Mouse (Mus musculus) midbrain, postnatal 0 days (tissue): Measurements from ENCODE around the gene Vmn1r114. TPM values are rescaled to one million over a fixed set of nuclear protein-coding genes. Genes with fewer than 3 reads are reported as not detected.
"Not testable (repeated sequence)": the region's sequence is repeated elsewhere in the genome, so short reads cannot be mapped to it uniquely, and the experiment has no call there.

ENCODE experiments used
- ATAC-seq: fragments of 200-750 bp; cut with Nextera tagmentation; 2 replicates; pipeline ENCODE4 v1.8.0; 2017; ENCODE audit warnings: moderate number of reproducible peaks, mild to moderate bottlenecking, moderate TSS enrichment, moderate library complexity; ENCODE audit not compliant: low FRiP score
- DNase-seq: peaks from one replicate; pipeline ENCODE4 v3.0.0-alpha.2; 2015; ENCODE audit warnings: low spot score
- H3K27ac ChIP-seq: fragments of 300-500 bp; sonication (generic); 2 replicates; pipeline ENCODE4 v1.5.1; 2014; ENCODE audit warnings: low read depth, mild to moderate bottlenecking, low read length, mixed read lengths
- H3K27me3 ChIP-seq: fragments of 300-500 bp; sonication (generic); 2 replicates; pipeline ENCODE4 v1.6.1; 2014; ENCODE audit warnings: low read length, control low read depth, mixed read lengths; ENCODE audit not compliant: insufficient read depth
- H3K36me3 ChIP-seq: fragments of 300-500 bp; sonication (generic); 2 replicates; pipeline ENCODE4 v1.6.1; 2014; ENCODE audit warnings: low read length, control low read depth, mixed read lengths; ENCODE audit not compliant: insufficient read depth
- H3K4me1 ChIP-seq: fragments of 300-500 bp; sonication (generic); 2 replicates; pipeline ENCODE4 v1.6.1; 2014; ENCODE audit warnings: mild to moderate bottlenecking, control low read depth, antibody characterized with exemption, low read length, mixed read lengths; ENCODE audit not compliant: insufficient read depth
- H3K4me2 ChIP-seq: fragments of 300-500 bp; sonication (generic); 2 replicates; pipeline ENCODE4 v1.6.1; 2014; ENCODE audit warnings: low read depth, mild to moderate bottlenecking, low read length, mixed read lengths; ENCODE audit not compliant: poor library complexity, severe bottlenecking
- H3K4me3 ChIP-seq: fragments of 300-500 bp; sonication (generic); 2 replicates; pipeline ENCODE4 v1.5.1; 2014; ENCODE audit warnings: low read depth, mild to moderate bottlenecking, low read length, moderate library complexity
- H3K9ac ChIP-seq: fragments of 300-500 bp; sonication (generic); replicated peaks from 2 replicates; pipeline ENCODE4 v1.6.1; 2014; ENCODE audit warnings: mild to moderate bottlenecking, low read length, moderate library complexity, mixed read lengths; ENCODE audit not compliant: poor library complexity, severe bottlenecking
- H3K9me3 ChIP-seq: fragments of 300-500 bp; sonication (generic); 2 replicates; pipeline ENCODE4 v1.6.1; 2016; ENCODE audit warnings: low read length, control low read depth
- WGBS: fragments of 180-500 bp; shearing (Covaris S2); extraction: QIAGEN DNeasy Blood & Tissue Kit; methylation state at CpG from one replicate; pipeline ENCODE4 v1.1.7; 2014; 5-methylcytosine and 5-hydroxymethylcytosine counted together
- polyA plus RNA-seq: library from polyadenylated mRNA; unstranded; fragments of >200 nt; fragmentation: Nextera tagmentation; extraction: Ambion mirVana; gene quantifications from 2 replicates; pipeline ENCODE4 v1.2.1, GENCODE M21; 2015
- total RNA-seq: library from RNA; depleted of rRNA; stranded (reverse); fragments of >200 nt; gene quantifications from 2 replicates; pipeline ENCODE4 v1.2.3, GENCODE M21; 2014; rRNA removed

Gene Vmn1r114
- total RNA-seq, result not detected in 2 replicates
- polyA plus RNA-seq, result not detected in 2 replicates

DNA sequence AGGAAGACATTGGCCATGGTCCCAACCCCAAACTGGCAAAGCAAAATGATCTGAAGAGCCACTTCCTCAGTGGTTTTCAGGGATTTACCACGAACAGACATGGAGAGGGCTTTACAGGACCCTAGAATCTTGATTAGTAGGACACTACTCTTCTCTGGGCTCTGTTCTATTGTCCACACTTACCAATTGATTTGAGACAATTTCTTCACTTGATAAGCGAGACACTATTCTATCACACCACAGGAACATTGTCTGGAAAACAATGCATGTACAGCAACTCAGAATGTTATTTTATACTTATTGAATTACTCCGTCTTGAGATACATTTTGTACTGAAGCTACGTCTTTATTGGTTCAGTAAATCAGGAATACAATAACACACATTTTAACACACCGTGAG is at the start of gene Vmn1r114:
TSS of gene Vmn1r114 (minus strand) at position 101 of the 400 bp plus-strand sequence.
- H3K36me3 ChIP-seq, H3K4me1 ChIP-seq, H3K27ac ChIP-seq, H3K9me3 ChIP-seq, H3K4me3 ChIP-seq, H3K9ac ChIP-seq, ATAC-seq, H3K27me3 ChIP-seq, H3K4me2 ChIP-seq, DNase-seq: not testable (repeated sequence)
- WGBS, result no CpG with 5 or more reads among the region's 5 CpGs

GRCm38 (mm10) chr7:20844885-20845284 is 32.9 kb upstream of the Vmn1r114 start, which contains the start of gene Vmn1r115:
TSS of gene Vmn1r115 (minus strand) at chr7:20844985.
- H3K4me3 ChIP-seq, DNase-seq, H3K4me1 ChIP-seq, H3K9me3 ChIP-seq, H3K9ac ChIP-seq, ATAC-seq, H3K27ac ChIP-seq, H3K4me2 ChIP-seq, H3K27me3 ChIP-seq, H3K36me3 ChIP-seq: not testable (repeated sequence)
- WGBS, result 89% methylated on average over 1 of the region's 3 CpGs

- not testable (repeated sequence) for H3K36me3 ChIP-seq, H3K4me2 ChIP-seq, H3K27ac ChIP-seq, H3K27me3 ChIP-seq, ATAC-seq, H3K9me3 ChIP-seq, H3K4me3 ChIP-seq, DNase-seq, H3K4me1 ChIP-seq, H3K9ac ChIP-seq
- WGBS, result 53% methylated on average over 2 of the region's 2 CpGs
Measured at GRCm38 (mm10) chr7:20786985-20787384, 25.0 kb downstream of the Vmn1r114 start, which contains the start of gene Vmn1r113. TSS of gene Vmn1r113 (plus strand) at chr7:20787285.

- not testable (repeated sequence) for H3K36me3 ChIP-seq, H3K4me2 ChIP-seq, H3K4me3 ChIP-seq, H3K9ac ChIP-seq, DNase-seq, ATAC-seq, H3K4me1 ChIP-seq, H3K27me3 ChIP-seq, H3K9me3 ChIP-seq, H3K27ac ChIP-seq
- no CpG with 5 or more reads among the region's 3 CpGs for WGBS
Measured at GRCm38 (mm10) chr7:20770885-20771284, 41.1 kb downstream of the Vmn1r114 start, which contains the start of gene Vmn1r112. TSS of gene Vmn1r112 (plus strand) at chr7:20771185.

Other genes starting within 250 kb of the Vmn1r114 start
- gene Gm4141, start 235.9 kb downstream of the Vmn1r114 start, total RNA-seq, result not detected in 2 replicates
- gene Gm4141, start 235.9 kb downstream of the Vmn1r114 start, polyA plus RNA-seq, result not detected in 2 replicates
- not detected in 2 replicates for gene Gm4513, start 213.2 kb downstream of the Vmn1r114 start, total RNA-seq
- not detected in 2 replicates for gene Gm4513, start 213.2 kb downstream of the Vmn1r114 start, polyA plus RNA-seq
- gene Vmn1r107, start 143.3 kb downstream of the Vmn1r114 start, total RNA-seq, result not detected in 2 replicates
- gene Vmn1r107, start 143.3 kb downstream of the Vmn1r114 start, polyA plus RNA-seq, result not detected in 2 replicates
- not detected in 2 replicates for gene Vmn1r111, start 109.0 kb downstream of the Vmn1r114 start, total RNA-seq
- gene Vmn1r111, start 109.0 kb downstream of the Vmn1r114 start, polyA plus RNA-seq, result not detected in 2 replicates
- gene Gm10668, start 81.6 kb downstream of the Vmn1r114 start, total RNA-seq, result not detected in 2 replicates
- gene Gm10668, start 81.6 kb downstream of the Vmn1r114 start, polyA plus RNA-seq, result not detected in 2 replicates
- not detected in 2 replicates for gene Vmn1r112, start 41.0 kb downstream of the Vmn1r114 start, total RNA-seq
- not detected in 2 replicates for gene Vmn1r112, start 41.0 kb downstream of the Vmn1r114 start, polyA plus RNA-seq
- gene Vmn1r113, start 24.9 kb downstream of the Vmn1r114 start, total RNA-seq, result not detected in 2 replicates
- not detected in 2 replicates for gene Vmn1r113, start 24.9 kb downstream of the Vmn1r114 start, polyA plus RNA-seq
- not detected in 2 replicates for gene Vmn1r115, start 32.8 kb upstream of the Vmn1r114 start, total RNA-seq
- not detected in 2 replicates for gene Vmn1r115, start 32.8 kb upstream of the Vmn1r114 start, polyA plus RNA-seq
- gene Vmn1r116, start 60.1 kb upstream of the Vmn1r114 start, total RNA-seq, result not detected in 2 replicates
- not detected in 2 replicates for gene Vmn1r116, start 60.1 kb upstream of the Vmn1r114 start, polyA plus RNA-seq
- gene Vmn1r117, start 71.9 kb upstream of the Vmn1r114 start, total RNA-seq, result not detected in 2 replicates
- gene Vmn1r117, start 71.9 kb upstream of the Vmn1r114 start, polyA plus RNA-seq, result not detected in 2 replicates
- gene Vmn1r118, start 100.2 kb upstream of the Vmn1r114 start, total RNA-seq, result not detected in 2 replicates
- not detected in 2 replicates for gene Vmn1r118, start 100.2 kb upstream of the Vmn1r114 start, polyA plus RNA-seq
- gene Vmn1r119, start 200.3 kb upstream of the Vmn1r114 start, total RNA-seq, result not detected in 2 replicates
- gene Vmn1r119, start 200.3 kb upstream of the Vmn1r114 start, polyA plus RNA-seq, result not detected in 2 replicates
- gene Vmn1r120, start 241.6 kb upstream of the Vmn1r114 start, total RNA-seq, result not detected in 2 replicates
- not detected in 2 replicates for gene Vmn1r120, start 241.6 kb upstream of the Vmn1r114 start, polyA plus RNA-seq